In genomic region chr1:183453066-183453465, GRCm38 (mm10) we compare ENCODE assay signal across 19 mouse cellular contexts. TPM values are rescaled to one million over a fixed set of nuclear protein-coding genes. Genes with fewer than 3 reads are reported as not detected.
DNase-seq lines count a peak whose midpoint lies in the region; ATAC-seq and TF ChIP-seq lines count a peak whose summit lies in the region.
"Had no signal": no experiment of that assay in that cellular context is flagged by ENCODE, and none has a peak within 500 bp of the region (broad histone marks: within the 10 kb centered on the region; RNA-seq: fewer than 3 reads in every experiment).

No protein-coding gene starts in this region.

- WGBS in embryonic facial prominence, embryonic 11.5 days: 34% methylated on average over 3 of the region's 3 CpGs
- 29% methylated on average over 3 of the region's 3 CpGs for WGBS in embryonic facial prominence, embryonic 10.5 days
- 4% methylated on average over 3 of the region's 3 CpGs for WGBS in midbrain, embryonic 14.5 days
- WGBS in midbrain, embryonic 10.5 days: 43% methylated on average over 3 of the region's 3 CpGs
- WGBS in hindbrain, embryonic 14.5 days: 9% methylated on average over 3 of the region's 3 CpGs

- TF ChIP-seq CTCF in brain, embryonic 14.5 days (IDR thresholded peaks at IDR 0.05; ENCODE audit: borderline replicate concordance, extremely low read depth, insufficient read depth, insufficient read length): no peak

- no peaks in the 10 kb centered on the region; the same call in 1 of the 2 replicates for H3K9me3 ChIP-seq in embryonic facial prominence, embryonic 11.5 days (replicated peaks; ENCODE audit: control insufficient read depth, low read length)
- H3K9me3 ChIP-seq in embryonic facial prominence, embryonic 10.5 days: peaks cover 7% of the 10 kb centered on the region; the same call in 1 of the 2 replicates
- H3K9me3 ChIP-seq in midbrain, embryonic 14.5 days (ENCODE audit: control insufficient read depth, low read length): peaks cover 3% of the 10 kb centered on the region; the same call in 1 of the 2 replicates
- peaks cover 6% of the 10 kb centered on the region for H3K9me3 ChIP-seq in midbrain, embryonic 10.5 days (replicated peaks)
- H3K9me3 ChIP-seq in hindbrain, embryonic 14.5 days (ENCODE audit: control insufficient read depth, low read length): no peaks in the 10 kb centered on the region; the same call in 1 of the 2 replicates

- no peaks in the 10 kb centered on the region for H3K4me1 ChIP-seq in embryonic facial prominence, embryonic 11.5 days (ENCODE audit: control insufficient read depth, insufficient read depth, low read length)
- peaks cover 4% of the 10 kb centered on the region; the same call in 1 of the 2 replicates for H3K4me1 ChIP-seq in embryonic facial prominence, embryonic 10.5 days
- no peaks in the 10 kb centered on the region for H3K4me1 ChIP-seq in midbrain, embryonic 14.5 days (ENCODE audit: control insufficient read depth, insufficient read depth, low read length)
- H3K4me1 ChIP-seq in midbrain, embryonic 10.5 days: no peaks in the 10 kb centered on the region
- H3K4me1 ChIP-seq in hindbrain, embryonic 14.5 days (replicated peaks; ENCODE audit: control insufficient read depth, insufficient read depth, low read length): no peaks in the 10 kb centered on the region
- H3K4me1 ChIP-seq: liver, embryonic 12.5 days had no signal

- no peak overlapping the region for H3K4me2 ChIP-seq in embryonic facial prominence, embryonic 11.5 days (ENCODE audit: low read depth, low read length)
- H3K4me2 ChIP-seq in midbrain, embryonic 14.5 days (ENCODE audit: low read length): no peak overlapping the region
- H3K4me2 ChIP-seq in hindbrain, embryonic 14.5 days (replicated peaks): no peak overlapping the region
- H3K4me2 ChIP-seq: liver, embryonic 12.5 days had no signal

- H3K4me3 ChIP-seq in embryonic facial prominence, embryonic 11.5 days (ENCODE audit: low read depth, low read length): no peak overlapping the region
- H3K4me3 ChIP-seq in embryonic facial prominence, embryonic 10.5 days: no peak overlapping the region
- H3K4me3 ChIP-seq in midbrain, embryonic 14.5 days (replicated peaks; ENCODE audit: low read depth, low read length): no peak overlapping the region
- no peak overlapping the region for H3K4me3 ChIP-seq in midbrain, embryonic 10.5 days
- no peak overlapping the region for H3K4me3 ChIP-seq in hindbrain, embryonic 14.5 days (replicated peaks; ENCODE audit: low read length)
- H3K4me3 ChIP-seq: liver, embryonic 12.5 days; myocyte had no signal

- no peak overlapping the region for H3K9ac ChIP-seq in embryonic facial prominence, embryonic 11.5 days (replicated peaks; ENCODE audit: low read length)
- H3K9ac ChIP-seq in midbrain, embryonic 14.5 days (replicated peaks; ENCODE audit: low read length): no peak overlapping the region
- H3K9ac ChIP-seq in hindbrain, embryonic 14.5 days: no peak overlapping the region
- H3K9ac ChIP-seq: liver, embryonic 12.5 days had no signal

- no peaks in the 10 kb centered on the region for H3K36me3 ChIP-seq in embryonic facial prominence, embryonic 11.5 days (replicated peaks; ENCODE audit: control insufficient read depth, insufficient read depth, low read depth, low read length)
- H3K36me3 ChIP-seq in embryonic facial prominence, embryonic 10.5 days (replicated peaks): no peaks in the 10 kb centered on the region
- no peaks in the 10 kb centered on the region for H3K36me3 ChIP-seq in midbrain, embryonic 14.5 days (ENCODE audit: control insufficient read depth, insufficient read depth, low read length)
- no peaks in the 10 kb centered on the region for H3K36me3 ChIP-seq in midbrain, embryonic 10.5 days
- no peaks in the 10 kb centered on the region for H3K36me3 ChIP-seq in hindbrain, embryonic 14.5 days (replicated peaks; ENCODE audit: control insufficient read depth, insufficient read depth)
- H3K36me3 ChIP-seq: liver, embryonic 12.5 days had no signal

- peak; percentile 6 for DNase-seq in embryonic facial prominence, embryonic 11.5 days (ENCODE audit: low spot score)
- no peak for DNase-seq in embryonic facial prominence, embryonic 10.5 days (ENCODE audit: low spot score)
- DNase-seq in midbrain, embryonic 14.5 days: peak; percentile 47
- DNase-seq in midbrain, embryonic 10.5 days (ENCODE audit: low spot score): no peak
- DNase-seq in brain, embryonic 14.5 days (ENCODE audit: low read depth): peak; percentile 71
- peak; percentile 47 for DNase-seq in hindbrain, embryonic 14.5 days (ENCODE audit: low spot score)
- DNase-seq in frontal cortex, postnatal 25 days (ENCODE audit: low spot score in 2 of 2): no peak
- DNase-seq in kidney, postnatal 10 days: no peak
- DNase-seq: adrenal gland, postnatal 36 days; gastrocnemius, postnatal 25 days; kidney, adult 8-10 months; kidney, postnatal 36 days; lung, adult 2 months; lung, postnatal 36 days; right cerebral cortex, postnatal 4 days; thymus, postnatal 14 days had no signal

- ATAC-seq in embryonic facial prominence, embryonic 11.5 days (replicated peaks; ENCODE audit: insufficient number of reproducible peaks, low FRiP score, low TSS enrichment, low read depth): no peak
- ATAC-seq in midbrain, embryonic 14.5 days (ENCODE audit: low FRiP score, low TSS enrichment): no peak
- no peak; the same call in 1 of the 2 replicates for ATAC-seq in hindbrain, embryonic 14.5 days (ENCODE audit: low FRiP score)
- ATAC-seq: liver, embryonic 12.5 days had no signal

- no peak for TF ChIP-seq POLR2A in brain, embryonic 14.5 days (IDR thresholded peaks at IDR 0.05; ENCODE audit: borderline replicate concordance, extremely low read depth, insufficient read depth, insufficient read length, poor library complexity, severe bottlenecking)

- H3K27ac ChIP-seq in embryonic facial prominence, embryonic 11.5 days (replicated peaks; ENCODE audit: low read depth, low read length): no peak overlapping the region
- H3K27ac ChIP-seq in embryonic facial prominence, embryonic 10.5 days (replicated peaks): no peak overlapping the region
- H3K27ac ChIP-seq in midbrain, embryonic 14.5 days (replicated peaks; ENCODE audit: low read depth, low read length): 0 out of 2 replicates have a peak overlapping the region, but pooled peaks have one; percentile 8
- no peak overlapping the region for H3K27ac ChIP-seq in midbrain, embryonic 10.5 days (replicated peaks)
- no peak overlapping the region for H3K27ac ChIP-seq in hindbrain, embryonic 14.5 days
- H3K27ac ChIP-seq: liver, embryonic 12.5 days had no signal

- no peaks in the 10 kb centered on the region for H3K27me3 ChIP-seq in embryonic facial prominence, embryonic 11.5 days (ENCODE audit: control insufficient read depth, insufficient read depth, low read length)
- H3K27me3 ChIP-seq in embryonic facial prominence, embryonic 10.5 days (replicated peaks; ENCODE audit: low read depth, poor library complexity, severe bottlenecking): no peaks in the 10 kb centered on the region
- H3K27me3 ChIP-seq in midbrain, embryonic 14.5 days (ENCODE audit: control insufficient read depth, insufficient read depth, low read length): no peaks in the 10 kb centered on the region
- H3K27me3 ChIP-seq in midbrain, embryonic 10.5 days (ENCODE audit: low read depth, poor library complexity, severe bottlenecking): no peaks in the 10 kb centered on the region
- no peaks in the 10 kb centered on the region for H3K27me3 ChIP-seq in hindbrain, embryonic 14.5 days (ENCODE audit: control insufficient read depth, insufficient read depth, low read length)
- H3K27me3 ChIP-seq: CH12.LX; liver, embryonic 12.5 days had no signal

RNA-seq across cellular contexts. Expression of gene Hhipl2, which starts 35.1 kb away (rescaled TPM):
- polyA plus RNA-seq in embryonic facial prominence, embryonic 11.5 days (2014; fragmentation: Nextera tagmentation; extraction: Ambion mirVana): 0.73 TPM in 1 of 2 replicates, not detected in the other
- polyA plus RNA-seq in embryonic facial prominence, embryonic 10.5 days (2016; fragmentation: Nextera tagmentation; extraction: Ambion mirVana): 0.40 and 0.44 TPM in 2 replicates
- polyA plus RNA-seq in midbrain, embryonic 14.5 days (2014; fragmentation: Nextera tagmentation; extraction: Ambion mirVana): 0.61 and 0.72 TPM in 2 replicates
- polyA plus RNA-seq in midbrain, embryonic 10.5 days (2016; fragmentation: Nextera tagmentation; extraction: Ambion mirVana): 0.11 TPM in 1 of 2 replicates, not detected in the other
- polyA plus RNA-seq in brain, embryonic 14.5 days (2012; rRNA removed): 1.1 and 1.7 TPM in 2 replicates
- polyA plus RNA-seq in hindbrain, embryonic 14.5 days (2014; fragmentation: Nextera tagmentation; extraction: Ambion mirVana): 0.29 and 0.31 TPM in 2 replicates

Comparison
In these comparisons a context has a peak if more than half of its experiments do, and no peak if none do; other contexts are left out.
1. DNase-seq: peak in embryonic facial prominence, embryonic 11.5 days (single experiment), midbrain, embryonic 14.5 days (single experiment), brain, embryonic 14.5 days (single experiment) and hindbrain, embryonic 14.5 days (single experiment); none in embryonic facial prominence, embryonic 10.5 days (single experiment), midbrain, embryonic 10.5 days (single experiment), frontal cortex, postnatal 25 days (0 of 2) and kidney, postnatal 10 days (single experiment).